Mouse (Mus musculus): ENCODE results near the gene L3mbtl2.

The L3mbtl2 gene

GRCm38 (mm10) chr15:81708991-81709390, 45.3 kb downstream of the L3mbtl2 start:
- DNase-seq (ENCODE audit: low read depth, low spot score), result no peak

- DNase-seq (ENCODE audit: low read depth, low spot score), result no peak
These were observed 46.0 kb downstream of the L3mbtl2 start for GRCm38 (mm10) chr15:81709686-81710085.

GRCm38 (mm10) chr15:81710801-81711200, 47.1 kb downstream of the L3mbtl2 start:
- no peak for DNase-seq (ENCODE audit: low read depth, low spot score)

DNA sequence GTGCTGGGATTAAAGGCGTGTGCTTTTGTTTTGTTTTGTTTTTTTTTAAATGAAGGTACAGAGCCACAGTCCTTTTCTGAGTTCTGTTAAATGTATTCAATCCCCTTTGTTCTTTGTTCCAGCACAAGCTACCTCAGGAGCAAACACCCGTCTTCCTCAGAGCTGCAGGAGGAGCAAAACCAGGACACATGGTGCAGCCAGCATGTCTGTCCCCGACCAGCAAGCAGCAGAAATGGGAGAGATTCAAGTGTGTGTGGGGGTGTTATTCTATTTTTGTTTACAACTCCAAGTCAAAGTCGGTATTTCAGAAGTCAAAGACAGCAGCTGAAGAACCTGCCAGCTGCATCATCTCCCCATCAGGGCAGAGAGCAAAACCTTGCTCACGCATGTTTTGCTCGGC, 50.1 kb downstream of the L3mbtl2 start:
- DNase-seq (ENCODE audit: low read depth, low spot score), result no peak

- DNase-seq (ENCODE audit: low read depth, low spot score), result no peak
These were observed 54.8 kb downstream of the L3mbtl2 start for GRCm38 (mm10) chr15:81718336-81719138.

GRCm38 (mm10) chr15:81719139-81719531, 55.4 kb downstream of the L3mbtl2 start:
- no peak for DNase-seq (ENCODE audit: low read depth, low spot score)

DNA sequence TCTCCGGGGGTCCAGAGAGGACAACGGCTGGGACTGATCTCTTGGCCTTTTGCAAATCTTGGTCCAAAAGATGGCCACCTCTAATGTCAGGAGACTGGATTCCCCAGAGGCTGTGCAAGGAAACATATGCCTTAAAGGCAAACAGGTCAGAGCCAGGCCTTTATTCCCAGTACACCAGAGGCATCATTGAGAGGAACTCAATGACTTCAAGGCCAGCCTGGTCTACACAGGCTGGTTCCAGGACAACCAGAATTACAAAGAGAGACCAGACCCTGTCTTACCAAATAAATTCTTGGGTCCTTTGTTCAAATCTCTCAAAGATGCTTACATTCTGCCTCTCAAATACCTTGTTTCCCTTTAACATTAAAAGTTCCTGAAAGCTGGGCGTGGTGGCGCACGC, 58.7 kb downstream of the L3mbtl2 start:
- DNase-seq (ENCODE audit: low read depth, low spot score), result no peak

DNA sequence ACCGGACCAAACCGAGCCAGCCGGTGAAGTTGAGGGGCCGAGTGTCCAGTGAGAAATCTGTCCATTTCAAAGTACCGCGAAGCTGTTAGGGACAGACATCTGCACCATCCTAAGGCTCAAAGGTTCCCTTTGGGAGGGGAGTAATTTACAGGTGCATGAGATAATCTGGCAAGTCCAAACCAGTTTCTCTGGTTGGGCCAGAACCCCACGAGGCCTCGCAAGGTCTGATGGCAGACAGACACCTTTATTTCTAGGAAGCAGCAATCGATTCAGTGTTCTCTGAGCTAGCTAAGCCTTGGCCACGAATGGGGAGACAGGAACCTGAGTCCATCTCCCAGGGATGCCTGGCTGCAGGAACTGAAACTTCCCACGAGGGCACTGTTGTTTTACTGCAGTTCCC, 60.0 kb downstream of the L3mbtl2 start:
- no peak for DNase-seq (ENCODE audit: low read depth, low spot score)

GRCm38 (mm10) chr15:81725965-81726364, 62.3 kb downstream of the L3mbtl2 start:
- no peak for DNase-seq (ENCODE audit: low read depth, low spot score)

DNA sequence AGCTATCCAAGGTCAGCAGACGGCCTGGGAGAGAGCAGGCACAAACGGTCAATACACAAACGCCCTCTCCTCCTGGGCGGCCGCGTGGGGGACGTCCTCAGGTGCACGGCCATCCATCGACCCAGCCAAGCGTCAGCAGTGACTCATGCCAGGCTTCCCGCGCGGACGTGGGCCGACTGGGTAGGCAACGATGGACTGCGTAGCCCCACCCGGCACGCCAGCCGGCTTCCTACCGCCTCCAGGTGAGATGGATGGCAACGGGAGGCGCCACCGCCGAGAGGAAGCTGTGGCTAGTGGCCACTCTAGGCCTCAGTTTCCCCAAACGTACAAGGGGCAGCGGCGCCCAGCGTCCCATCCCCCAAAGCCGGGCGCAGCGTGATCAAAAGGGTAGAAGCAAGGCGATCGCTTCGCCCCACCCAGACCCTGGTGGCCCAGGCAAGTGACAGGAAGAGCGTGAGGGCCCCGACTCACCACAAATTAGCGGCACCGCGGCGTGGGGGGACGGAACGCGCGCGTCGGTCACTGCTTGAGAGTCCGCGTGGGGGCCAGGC, 65.6 kb downstream of the L3mbtl2 start:
- peak; percentile 47 for DNase-seq (ENCODE audit: low read depth, low spot score)

DNA sequence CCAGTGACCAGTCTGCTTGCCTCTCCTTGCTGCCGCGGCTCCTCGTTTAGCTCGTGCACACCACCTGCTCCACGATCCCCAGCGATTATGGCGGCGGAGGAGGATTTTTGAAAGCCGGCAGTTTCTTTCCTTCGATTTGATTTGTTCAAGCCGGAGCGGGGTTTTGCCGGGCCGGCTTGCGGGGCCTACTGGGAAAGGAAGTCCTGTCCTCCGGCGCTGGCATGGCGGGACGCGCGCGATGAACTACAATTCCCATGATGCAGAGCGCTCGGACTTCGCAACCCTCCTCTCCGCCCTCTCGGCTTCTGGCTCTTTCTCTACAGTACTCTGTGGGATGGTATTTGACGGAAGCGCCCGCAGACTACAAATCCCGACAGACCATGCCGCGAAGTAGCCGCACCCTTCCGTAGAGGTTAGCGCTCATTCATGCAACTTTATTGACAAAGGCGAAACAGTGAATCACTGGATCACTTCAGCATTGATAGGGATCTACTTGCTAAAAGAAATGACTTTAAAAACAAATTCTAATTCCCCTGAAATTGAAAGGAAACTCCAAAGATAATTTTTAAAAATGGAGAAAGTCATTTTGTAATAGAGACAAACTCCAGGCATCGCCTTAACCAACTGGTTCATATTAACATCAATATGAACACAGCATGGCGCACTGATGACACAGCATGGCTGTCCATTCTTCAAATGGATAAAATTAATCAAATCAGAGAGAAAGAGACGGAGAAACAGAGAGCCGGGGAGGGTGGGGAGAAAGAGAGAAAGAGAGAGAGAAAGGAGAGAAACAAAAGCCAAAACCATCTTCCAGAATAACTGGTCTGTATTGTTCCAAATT, 66.3 kb downstream of the L3mbtl2 start:
- DNase-seq (ENCODE audit: low read depth, low spot score), result peak; percentile 98

DNA sequence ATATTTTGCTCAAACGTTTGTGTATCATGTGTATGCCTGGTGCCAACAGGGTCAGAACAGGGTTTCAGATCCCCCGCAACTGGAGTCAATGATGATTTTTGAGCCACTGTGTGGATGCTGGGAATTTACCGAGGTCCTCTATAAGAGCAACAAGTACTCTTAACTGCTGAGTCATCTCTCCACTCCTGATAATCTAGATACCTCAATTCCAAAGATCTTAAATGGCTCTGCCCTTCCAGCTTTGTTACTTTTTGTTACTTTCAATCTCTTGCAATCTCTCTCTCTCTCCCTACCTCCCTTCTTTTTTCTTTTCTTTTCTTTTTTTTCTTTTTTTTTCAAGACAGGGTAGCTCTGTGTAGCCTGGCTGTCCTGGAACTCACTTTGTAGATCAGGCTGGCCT, 71.4 kb downstream of the L3mbtl2 start:
- DNase-seq (ENCODE audit: low read depth, low spot score), result no peak
